Mouse (Mus musculus) CH12.LX (cell line): ENCODE results near the gene Olfr1423. TPM values are rescaled to one million over a fixed set of nuclear protein-coding genes. Genes with fewer than 3 reads are reported as not detected.
A peak's percentile ranks its signal among the peaks of the same experiment; 100 is the strongest.

Experiments used
- DNase-seq: peaks from one replicate; pipeline ENCODE4 v3.0.0-alpha.2; 2013; ENCODE audit errors: extremely low read depth
- H3K27ac ChIP-seq: 2 replicates; pipeline ENCODE4 v1.5.1; 2012; ENCODE audit warnings: low read depth, mild to moderate bottlenecking, control low read depth, moderate library complexity; ENCODE audit not compliant: insufficient read depth
- H3K27me3 ChIP-seq: replicated peaks from 2 replicates; pipeline ENCODE3; 2012; ENCODE audit warnings: inconsistent platforms
- H3K36me3 ChIP-seq, 2 experiments: replicated peaks in 1 of 2; 2 replicates each; pipeline versions ENCODE3 to v1.6.1; 2012; ENCODE audit warnings: inconsistent platforms in 1 of 2, low read length in 1 of 2, mild to moderate bottlenecking in 1 of 2, mixed read lengths in 1 of 2, moderate library complexity in 1 of 2; ENCODE audit not compliant: control insufficient read depth in 1 of 2, insufficient read depth in 1 of 2
- H3K4me1 ChIP-seq, 2 experiments: 2 replicates each; pipeline ENCODE4 v1.6.1; 2012; ENCODE audit warnings: inconsistent platforms in 1 of 2, moderate library complexity in 1 of 2; ENCODE audit not compliant: insufficient read depth in 2 of 2, control insufficient read depth in 1 of 2
- H3K4me2 ChIP-seq: 2 replicates; pipeline ENCODE4 v1.6.1; 2012; ENCODE audit warnings: low read depth, mild to moderate bottlenecking, control low read depth; ENCODE audit not compliant: poor library complexity, insufficient read depth, severe bottlenecking
- H3K4me3 ChIP-seq, 3 experiments: fragments of 150-350 bp in 1 of 3; sonication (generic) in 1 of 3; replicated peaks in 1 of 3; 2 replicates each; pipeline versions ENCODE3 to v1.5.1; 2011 to 2012; ENCODE audit warnings: low read depth in 2 of 3, low read length in 2 of 3, mild to moderate bottlenecking in 2 of 3, moderate library complexity in 2 of 3, control low read depth in 1 of 3, improper control_type of control experiment in 1 of 3, inconsistent platforms in 1 of 3, mixed read lengths in 1 of 3; ENCODE audit not compliant: poor library complexity in 1 of 3
- H3K79me2 ChIP-seq: replicated peaks from 2 replicates; pipeline ENCODE4 v1.6.1; 2012; ENCODE audit warnings: mild to moderate bottlenecking, moderate library complexity; ENCODE audit not compliant: control insufficient read depth, poor library complexity, insufficient read depth, severe bottlenecking; ENCODE audit errors: extremely low read depth
- H3K9ac ChIP-seq: 2 replicates; pipeline ENCODE4 v1.6.1; 2012; ENCODE audit warnings: low read depth, mild to moderate bottlenecking, control low read depth, moderate library complexity; ENCODE audit not compliant: insufficient read depth
- H3K9me3 ChIP-seq: replicated peaks from 2 replicates; pipeline ENCODE3; 2012; ENCODE audit warnings: low read length, inconsistent platforms, mixed read lengths
- CTCF ChIP-seq, 2 experiments: IDR thresholded peaks in 1 of 2; conservative IDR thresholded peaks in 1 of 2; 2 replicates each; pipeline ENCODE4 v1.5.1; 2011 to 2012; ENCODE audit warnings: low read depth in 2 of 2, low read length in 2 of 2, improper control_type of control experiment in 1 of 2, inconsistent platforms in 1 of 2, mild to moderate bottlenecking in 1 of 2, moderate library complexity in 1 of 2
- ETS1 ChIP-seq: conservative IDR thresholded peaks from 2 replicates; pipeline ENCODE4 v1.6.1; 2012; ENCODE audit warnings: low read depth, mild to moderate bottlenecking, inconsistent platforms, low read length, improper control_type of control experiment, moderate library complexity
- JUND ChIP-seq: conservative IDR thresholded peaks from 2 replicates; pipeline ENCODE4 v1.6.1; 2011; ENCODE audit warnings: low read depth, low read length, improper control_type of control experiment
- MAFK ChIP-seq: IDR thresholded peaks from 2 replicates; pipeline ENCODE4 v1.6.1; 2011; ENCODE audit warnings: low read length, improper control_type of control experiment; ENCODE audit not compliant: insufficient replicate concordance
- MAZ ChIP-seq: IDR thresholded peaks from 2 replicates; pipeline ENCODE4 v1.6.1; 2012; ENCODE audit warnings: low read depth, mild to moderate bottlenecking, inconsistent platforms, low read length, improper control_type of control experiment, moderate library complexity
- MEF2A ChIP-seq: IDR thresholded peaks from 2 replicates; pipeline ENCODE4 v1.6.1; 2014; ENCODE audit warnings: low read depth, mild to moderate bottlenecking, inconsistent platforms, low read length, improper control_type of control experiment, borderline replicate concordance
- POLR2A ChIP-seq: IDR thresholded peaks from 2 replicates; pipeline ENCODE4 v1.6.1; 2011; ENCODE audit warnings: low read depth, mild to moderate bottlenecking, improper control_type of control experiment, low read length
- RAD21 ChIP-seq: IDR thresholded peaks from 2 replicates; pipeline ENCODE4 v1.6.1; 2011; ENCODE audit warnings: low read depth, mild to moderate bottlenecking, low read length, improper control_type of control experiment, moderate library complexity
- SMC3 ChIP-seq: IDR thresholded peaks from 2 replicates; pipeline ENCODE4 v1.6.1; 2011; ENCODE audit warnings: low read depth, low read length, improper control_type of control experiment
- TBP ChIP-seq: conservative IDR thresholded peaks from 2 replicates; pipeline ENCODE4 v1.6.1; 2011; ENCODE audit warnings: low read depth, low read length, improper control_type of control experiment
- UBTF ChIP-seq: IDR thresholded peaks from 2 replicates; pipeline ENCODE4 v1.6.1; 2012; ENCODE audit warnings: low read depth, mild to moderate bottlenecking, inconsistent platforms, low read length, improper control_type of control experiment, moderate library complexity
- USF2 ChIP-seq: conservative IDR thresholded peaks from 2 replicates; pipeline ENCODE4 v1.6.1; 2011; ENCODE audit warnings: low read depth, low read length, improper control_type of control experiment
- dilution Hi-C: fragments of 300-500 bp; cut with MboI; formaldehyde crosslinking; loops from 2 replicates; pipeline ENCODE4 v1.14.3; 2020; ENCODE audit warnings: low sequenced_read_pairs; ENCODE audit not compliant: extremely low pct_unique_long_range_greater_than_20kb, extremely low pct_ligation_motif_present
- in situ Hi-C: fragments of 300-500 bp; cut with MboI; formaldehyde crosslinking; loops from 3 replicates; pipeline ENCODE4 v1.14.3; 2019; ENCODE audit warnings: low sequenced_read_pairs, low pct_ligation_motif_present, low pct_unique_long_range_greater_than_20kb, mixed read lengths
- polyA plus RNA-seq: library from polyadenylated mRNA; unstranded; fragments of >175 nt; gene quantifications from 2 replicates; pipeline ENCODE4 v1.2.1, GENCODE M21; 2012; ENCODE audit warnings: low read depth; ENCODE audit not compliant: insufficient read length
- total RNA-seq, 2 experiments: library from RNA; depleted of rRNA; stranded (reverse); fragments of 300-350 nt in 1 of 2; fragments of >200 nt in 1 of 2; gene quantifications; 2 replicates each; pipeline ENCODE4 v1.2.3; 2012 to 2014

Olfr1423 gene
- total and polyA plus RNA-seq, 3 experiments, result 0.07 TPM; not detected in 2

DNA sequence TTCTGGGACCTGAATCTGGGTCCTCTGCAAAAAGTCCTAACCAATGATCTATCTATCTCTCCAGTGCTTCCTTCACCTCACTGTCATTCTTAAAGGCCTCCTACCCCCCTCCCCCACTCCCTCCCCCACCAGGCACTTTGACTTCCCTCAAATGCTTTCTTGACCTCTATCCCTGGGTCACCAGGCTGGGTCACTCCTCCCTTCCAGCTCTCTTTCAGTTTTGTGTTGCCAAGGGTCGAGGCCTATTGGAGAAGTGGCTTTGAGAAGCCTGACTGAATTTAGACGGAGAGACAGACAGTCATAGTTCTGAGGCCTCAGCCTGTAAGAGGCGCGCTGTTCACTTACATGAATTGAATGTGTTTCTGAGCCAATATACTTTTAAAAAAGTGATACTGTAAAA lies 24.9 kb downstream of the Olfr1423 start:
- TF ChIP-seq CTCF (conservative IDR thresholded peaks at IDR 0.05 in 1 of 2, IDR thresholded peaks at IDR 0.05 in 1 of 2; ENCODE audit: low read depth in 2 of 2, low read length in 2 of 2), result no peak
- no peak for TF ChIP-seq TBP
- no peak for TF ChIP-seq ETS1
- no peak for TF ChIP-seq MAZ
- TF ChIP-seq JUND, result no peak
- no peak for TF ChIP-seq MEF2A
- TF ChIP-seq MAFK, result no peak
- TF ChIP-seq, all 38 proteins: peak for 0
- Histone ChIP-seq H3K9me3 (no peaks in the 10 kb centered on the region), H3K4me2 (no peak overlapping the region), H3K9ac (no peak overlapping the region), H3K27me3 (peaks cover 2% of the 10 kb centered on the region), H3K4me3 (no peak overlapping the region), H3K4me1 (peaks cover 4% of the 10 kb centered on the region in 2 experiments; a peak in 2 of 4 replicates), H3K79me2 (no peaks in the 10 kb centered on the region), H3K36me3 (no peaks in the 10 kb centered on the region), H3K27ac (no peak overlapping the region)
- dilution Hi-C loops (no loop called here), in situ Hi-C loops (loop anchor here (10.0 to 25.0 kb wide), 2 partner anchors 471 to 559 kb away; no protein-coding TSS in a partner anchor)
- no peak for DNase-seq

- in situ Hi-C loops, result loop anchor here (10.0 to 25.0 kb wide), 2 partner anchors 472 to 559 kb away; no protein-coding TSS in a partner anchor
- no peak overlapping the region for H3K27ac ChIP-seq
- peaks cover 2% of the 10 kb centered on the region for H3K27me3 ChIP-seq
- no peak overlapping the region for H3K4me2 ChIP-seq
- no peak overlapping the region for H3K9ac ChIP-seq
- no peaks in the 10 kb centered on the region for H3K79me2 ChIP-seq
- H3K4me1 ChIP-seq, result peaks cover 4% of the 10 kb centered on the region in 2 experiments; a peak in 2 of 4 replicates
- no peaks in the 10 kb centered on the region for H3K9me3 ChIP-seq
- dilution Hi-C loops, result no loop called here
- DNase-seq, result no peak
- H3K36me3 ChIP-seq, result no peaks in the 10 kb centered on the region
- no peak overlapping the region for H3K4me3 ChIP-seq
- TF ChIP-seq RAD21 (no peak), SMC3 (peak; percentile 25; the same call in 1 of the 2 replicates), CTCF (conservative IDR thresholded peaks at IDR 0.05 in 1 of 2, IDR thresholded peaks at IDR 0.05 in 1 of 2; ENCODE audit: low read depth in 2 of 2, low read length in 2 of 2) (peak; percentile 49 to 58; a peak in 3 of 4 replicates)
These were observed 25.4 kb downstream of the Olfr1423 start for GRCm38 (mm10) chr19:12015708-12016107.

- Histone ChIP-seq H3K9me3 (no peaks in the 10 kb centered on the region), H3K27me3 (no peaks in the 10 kb centered on the region), H3K9ac (peak overlapping the region; percentile 75), H3K79me2 (no peaks in the 10 kb centered on the region), H3K36me3 (no peaks in the 10 kb centered on the region), H3K4me1 (peaks cover 0 to 4% of the 10 kb centered on the region in 2 experiments; a peak in 1 of 4 replicates), H3K4me2 (peak overlapping the region; percentile 21), H3K4me3 (peak overlapping the region; percentile 17 to 25 (median 17)), H3K27ac (no peak overlapping the region)
- DNase-seq, result peak; percentile 52
- dilution Hi-C loops, result no loop called here
- in situ Hi-C loops, result loop anchor here (10.0 to 25.0 kb wide), 2 partner anchors 474 to 562 kb away; no protein-coding TSS in a partner anchor
- TF ChIP-seq USF2 (peak; percentile 71), POLR2A (peak; percentile 50), UBTF (0 out of 2 replicates have a peak, but pooled peaks have one; percentile 29), MAZ (no peak)
These were observed 27.9 kb downstream of the Olfr1423 start for GRCm38 (mm10) chr19:12013228-12013627.
